19 mouse cellular contexts compared by ENCODE assay signal in the genomic region with DNA sequence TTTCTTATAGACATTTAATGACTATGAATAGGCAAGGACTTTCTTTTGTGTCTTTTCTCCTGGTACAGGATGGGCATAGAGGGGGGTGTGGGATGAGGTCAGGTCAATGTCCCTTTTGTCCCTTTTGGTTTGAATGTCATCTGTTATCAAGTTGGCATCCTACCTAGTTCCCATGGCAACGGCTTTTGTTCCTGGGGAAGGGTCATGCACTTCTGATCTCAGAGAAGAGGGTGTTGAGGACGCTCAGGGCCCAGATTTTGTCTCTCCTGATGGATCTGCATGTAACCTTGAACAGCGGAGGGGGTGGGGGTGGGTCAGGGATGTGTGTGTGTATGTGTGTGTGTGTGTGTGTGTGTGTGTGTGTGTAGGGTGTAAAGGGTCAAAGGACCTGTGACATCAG.
DNase-seq lines count a peak whose midpoint lies in the region; ATAC-seq and TF ChIP-seq lines count a peak whose summit lies in the region.
"Had no signal": no experiment of that assay in that cellular context is flagged by ENCODE, and none has a peak within 500 bp of the region (broad histone marks: within the 10 kb centered on the region; RNA-seq: fewer than 3 reads in every experiment).

No protein-coding gene starts in this region.

- no peak for TF ChIP-seq CTCF in heart, adult 2 months (IDR thresholded peaks at IDR 0.05)

- H3K27me3 ChIP-seq in midbrain, embryonic 11.5 days (ENCODE audit: control insufficient read depth, insufficient read depth, low read length): no peaks in the 10 kb centered on the region; the same call in 1 of the 2 replicates
- H3K27me3 ChIP-seq in midbrain, embryonic 15.5 days (replicated peaks): no peaks in the 10 kb centered on the region
- peaks cover 5% of the 10 kb centered on the region for H3K27me3 ChIP-seq in heart, adult 2 months (ENCODE audit: control insufficient read depth, insufficient read depth, low read length)

- H3K9ac ChIP-seq in midbrain, embryonic 11.5 days (ENCODE audit: low read length): no peak overlapping the region
- no peak overlapping the region for H3K9ac ChIP-seq in midbrain, embryonic 15.5 days
- no peak overlapping the region for H3K9ac ChIP-seq in heart, adult 2 months (ENCODE audit: low read depth, low read length)
- H3K9ac ChIP-seq: heart, embryonic 13.5 days had no signal

- peak; percentile 78 for DNase-seq in midbrain, embryonic 11.5 days (ENCODE audit: low spot score, missing footprints)
- DNase-seq in ZHBTc4 (ENCODE audit: low read depth, low spot score): peak; percentile 65
- DNase-seq in embryo, embryonic 11 days: peak; percentile 49
- no peak for DNase-seq in heart, adult 2 months
- no peak for DNase-seq in heart, postnatal 36 days
- DNase-seq: adrenal gland, postnatal 25 days; cerebellum, adult 18-20 months; cerebellum, adult 9-11 months; gastrocnemius, adult 2 months; gastrocnemius, postnatal 25 days; kidney, adult 11 months had no signal

- H3K27ac ChIP-seq in midbrain, embryonic 11.5 days (ENCODE audit: low read depth, low read length): no peak overlapping the region
- H3K27ac ChIP-seq in midbrain, embryonic 15.5 days: no peak overlapping the region
- H3K27ac ChIP-seq in heart, adult 2 months: no peak overlapping the region
- H3K27ac ChIP-seq: embryonic facial prominence, embryonic 10.5 days; forebrain, embryonic 10.5 days; gastrocnemius, adult 2 months; heart, embryonic 13.5 days had no signal

- TF ChIP-seq POLR2A in heart, adult 2 months (IDR thresholded peaks at IDR 0.05; ENCODE audit: insufficient read depth, low read depth, low read length): no peak

- H3K4me3 ChIP-seq in midbrain, embryonic 11.5 days (ENCODE audit: low read depth, low read length): no peak overlapping the region
- H3K4me3 ChIP-seq in midbrain, embryonic 15.5 days: no peak overlapping the region
- H3K4me3 ChIP-seq in heart, adult 2 months: no peak overlapping the region
- H3K4me3 ChIP-seq: embryonic facial prominence, embryonic 10.5 days; erythroblast, embryonic 14.5 days; forebrain, embryonic 10.5 days; gastrocnemius, adult 2 months; heart, embryonic 13.5 days had no signal

- no peaks in the 10 kb centered on the region for H3K9me3 ChIP-seq in midbrain, embryonic 11.5 days (ENCODE audit: control insufficient read depth, low read length)
- no peaks in the 10 kb centered on the region for H3K9me3 ChIP-seq in midbrain, embryonic 15.5 days
- H3K9me3 ChIP-seq: embryonic facial prominence, embryonic 10.5 days; forebrain, embryonic 10.5 days; heart, embryonic 13.5 days had no signal

- intact Hi-C loops in heart, adult 2 months (cut with DNase I): no loop called here
- intact Hi-C loops in heart, postnatal 36 days (cut with DNase I): no loop called here

- peaks cover 26% of the 10 kb centered on the region for H3K4me1 ChIP-seq in midbrain, embryonic 11.5 days (ENCODE audit: control insufficient read depth, insufficient read depth, low read length)
- peaks cover 29% of the 10 kb centered on the region for H3K4me1 ChIP-seq in midbrain, embryonic 15.5 days
- H3K4me1 ChIP-seq in heart, adult 2 months (ENCODE audit: control insufficient read depth, insufficient read depth, low read length): no peaks in the 10 kb centered on the region

- H3K79me2 ChIP-seq in heart, adult 2 months (replicated peaks; ENCODE audit: control insufficient read depth, insufficient read depth, low read length): no peaks in the 10 kb centered on the region

- TF ChIP-seq EP300 in heart, adult 2 months (IDR thresholded peaks at IDR 0.05; ENCODE audit: insufficient read depth, low read depth, low read length): no peak

- WGBS in midbrain, embryonic 11.5 days: 45% methylated on average over 3 of the region's 3 CpGs
- 54% methylated on average over 3 of the region's 3 CpGs for WGBS in midbrain, embryonic 15.5 days
- 72% methylated on average over 3 of the region's 3 CpGs for WGBS in heart, adult 2 months

- H3K36me3 ChIP-seq in midbrain, embryonic 11.5 days (ENCODE audit: control insufficient read depth, insufficient read depth, low read length): no peaks in the 10 kb centered on the region
- H3K36me3 ChIP-seq in midbrain, embryonic 15.5 days (replicated peaks): no peaks in the 10 kb centered on the region
- H3K36me3 ChIP-seq in heart, adult 2 months (ENCODE audit: control insufficient read depth, insufficient read depth, low read length): no peaks in the 10 kb centered on the region
- H3K36me3 ChIP-seq: embryonic facial prominence, embryonic 10.5 days; forebrain, embryonic 10.5 days; G1E; heart, embryonic 13.5 days had no signal

- ATAC-seq in midbrain, embryonic 11.5 days (ENCODE audit: low FRiP score): no peak
- ATAC-seq in midbrain, embryonic 15.5 days (replicated peaks): no peak
- ATAC-seq: activated CD4-positive, CD25-positive, alpha-beta regulatory T cell, adult 4 months; forebrain, embryonic 14.5 days had no signal

- no peak overlapping the region for H3K4me2 ChIP-seq in midbrain, embryonic 11.5 days
- no peak overlapping the region for H3K4me2 ChIP-seq in midbrain, embryonic 15.5 days
- H3K4me2 ChIP-seq: heart, embryonic 13.5 days had no signal

Comparison
In these comparisons a context has a peak if more than half of its experiments do, and no peak if none do; other contexts are left out.
1. DNase-seq: peak in midbrain, embryonic 11.5 days (single experiment), ZHBTc4 (single experiment) and embryo, embryonic 11 days (single experiment); none in heart, adult 2 months (0 of 2) and heart, postnatal 36 days (0 of 2).